Mouse (Mus musculus): ENCODE results near the gene Gm17783. TPM values are rescaled to one million over a fixed set of nuclear protein-coding genes. Genes with fewer than 3 reads are reported as not detected.
"Not testable (repeated sequence)": the region's sequence is repeated elsewhere in the genome, so short reads cannot be mapped to it uniquely, and the experiment has no call there.

Gm17783 gene
- polyA plus RNA-seq, 1 experiment from 2014 or later = not detected

GRCm38 (mm10) chr16:45492927-45493326, 38.9 kb downstream of the Gm17783 start, which contains the start of gene Gm609:
Gm609 (minus strand) TSS chr16:45492969.
- no peak within 1 kb of the TSS for H3K4me3 ChIP-seq
- H3K4me1 ChIP-seq = no peaks in the 10 kb centered on the region
- ATAC-seq (ENCODE audit: extremely low read depth, insufficient number of reproducible peaks, low FRiP score, low TSS enrichment) = no peak
- no peaks in the 10 kb centered on the region for H3K9me3 ChIP-seq
- no peak within 1 kb of the TSS for H3K9ac ChIP-seq
- WGBS = 74% methylated on average over 5 of the region's 5 CpGs
- no peak within 1 kb of the TSS for H3K4me2 ChIP-seq
- H3K27ac ChIP-seq (replicated peaks) = no peak within 1 kb of the TSS
- H3K27me3 ChIP-seq (replicated peaks) = no peaks in the 10 kb centered on the region
- no peaks in the 10 kb centered on the region for H3K36me3 ChIP-seq

- H3K9me3 ChIP-seq = no peaks in the 10 kb centered on the region
Measured at GRCm38 (mm10) chr16:45476991-45477390, 54.9 kb downstream of the Gm17783 start.

GRCm38 (mm10) chr16:45471836-45472235, 60.0 kb downstream of the Gm17783 start:
- not testable (repeated sequence) for H3K27ac ChIP-seq (replicated peaks); H3K4me3 ChIP-seq; H3K4me2 ChIP-seq; H3K9me3 ChIP-seq; ATAC-seq (ENCODE audit: extremely low read depth, insufficient number of reproducible peaks, low FRiP score, low TSS enrichment); H3K4me1 ChIP-seq; H3K27me3 ChIP-seq (replicated peaks); H3K9ac ChIP-seq; H3K36me3 ChIP-seq
- 73% methylated on average over 3 of the region's 3 CpGs for WGBS

More at GRCm38 (mm10) chr16:45476991-45477390, 54.9 kb downstream of the Gm17783 start:
- H3K27ac ChIP-seq (replicated peaks) = no peak overlapping the region
- H3K4me1 ChIP-seq = no peaks in the 10 kb centered on the region
- no peak for ATAC-seq (ENCODE audit: extremely low read depth, insufficient number of reproducible peaks, low FRiP score, low TSS enrichment)
- no peak overlapping the region for H3K4me3 ChIP-seq
- no peaks in the 10 kb centered on the region for H3K36me3 ChIP-seq
- no peaks in the 10 kb centered on the region for H3K27me3 ChIP-seq (replicated peaks)
- no peak overlapping the region for H3K4me2 ChIP-seq
- H3K9ac ChIP-seq = no peak overlapping the region

Other genes with a start within 250 kb of the Gm17783 start
- gene Cd200, start 123.0 kb downstream of the Gm17783 start, polyA plus RNA-seq (2015; fragmentation: Nextera tagmentation; extraction: Ambion mirVana) = 19.0 and 20.4 TPM in 2 replicates
- not detected in 2 replicates for gene Gm609, start 39.1 kb downstream of the Gm17783 start, polyA plus RNA-seq (2015; fragmentation: Nextera tagmentation; extraction: Ambion mirVana)
- not detected in 2 replicates for gene Slc9c1, start 3.3 kb upstream of the Gm17783 start, polyA plus RNA-seq (2015; fragmentation: Nextera tagmentation; extraction: Ambion mirVana)
- gene Gcsam, start 78.3 kb upstream of the Gm17783 start, polyA plus RNA-seq (2015; fragmentation: Nextera tagmentation; extraction: Ambion mirVana) = 0.14 TPM in 1 of 2 replicates, not detected in the other
- gene BC016579, start 122.0 kb upstream of the Gm17783 start, polyA plus RNA-seq (2015; fragmentation: Nextera tagmentation; extraction: Ambion mirVana) = not detected in 2 replicates
- 0.09 TPM in 1 of 2 replicates, not detected in the other for gene Tmprss7, start 161.6 kb upstream of the Gm17783 start, polyA plus RNA-seq (2015; fragmentation: Nextera tagmentation; extraction: Ambion mirVana)
- gene Tagln3, start 192.6 kb upstream of the Gm17783 start, polyA plus RNA-seq (2015; fragmentation: Nextera tagmentation; extraction: Ambion mirVana) = 6.6 and 6.7 TPM in 2 replicates
- 27.6 and 29.3 TPM in 2 replicates for gene Abhd10, start 210.9 kb upstream of the Gm17783 start, polyA plus RNA-seq (2015; fragmentation: Nextera tagmentation; extraction: Ambion mirVana)